Mouse (Mus musculus) lung, embryonic 16.5 days (tissue): ENCODE results near the gene Cacng3. TPM values are rescaled to one million over a fixed set of nuclear protein-coding genes. Genes with fewer than 3 reads are reported as not detected.

ENCODE experiments used
- ATAC-seq: fragments of 200-750 bp; cut with Nextera tagmentation; 2 replicates; pipeline ENCODE4 v1.8.0; 2017; ENCODE audit warnings: low read depth, mild to moderate bottlenecking, moderate library complexity
- H3K27ac ChIP-seq: fragments of 300-500 bp; sonication (generic); 2 replicates; pipeline ENCODE4 v1.5.1; 2014; ENCODE audit warnings: mild to moderate bottlenecking, control low read depth, low read length
- H3K27me3 ChIP-seq: fragments of 300-500 bp; sonication (generic); 2 replicates; pipeline ENCODE4 v1.6.1; 2014; ENCODE audit warnings: low read depth, low read length, mixed read lengths; ENCODE audit not compliant: control insufficient read depth, insufficient read depth
- H3K36me3 ChIP-seq: fragments of 300-500 bp; sonication (generic); 2 replicates; pipeline ENCODE4 v1.6.1; 2014; ENCODE audit warnings: low read length; ENCODE audit not compliant: control insufficient read depth, insufficient read depth
- H3K4me1 ChIP-seq: fragments of 300-500 bp; sonication (generic); replicated peaks from 2 replicates; pipeline ENCODE4 v1.6.1; 2014; ENCODE audit warnings: low read length, mixed read lengths; ENCODE audit not compliant: control insufficient read depth, insufficient read depth
- H3K4me2 ChIP-seq: fragments of 300-500 bp; sonication (generic); 2 replicates; pipeline ENCODE4 v1.6.1; 2014; ENCODE audit warnings: low read depth, low read length, control low read depth
- H3K4me3 ChIP-seq: fragments of 300-500 bp; sonication (generic); 2 replicates; pipeline ENCODE4 v1.5.1; 2014; ENCODE audit warnings: mild to moderate bottlenecking, low read length, control low read depth
- H3K9ac ChIP-seq: fragments of 300-500 bp; sonication (generic); 2 replicates; pipeline ENCODE4 v1.6.1; 2014; ENCODE audit warnings: low read length, control low read depth
- H3K9me3 ChIP-seq: fragments of 300-500 bp; sonication (generic); 2 replicates; pipeline ENCODE4 v1.6.1; 2016; ENCODE audit warnings: low read length; ENCODE audit not compliant: control insufficient read depth
- WGBS: fragments of 180-500 bp; shearing (Covaris S2); extraction: QIAGEN DNeasy Blood & Tissue Kit; methylation state at CpG from one replicate; pipeline ENCODE4 v1.1.7; 2014; 5-methylcytosine and 5-hydroxymethylcytosine counted together
- polyA plus RNA-seq: library from polyadenylated mRNA; unstranded; fragments of >200 nt; fragmentation: Nextera tagmentation; extraction: Ambion mirVana; gene quantifications from 2 replicates; pipeline ENCODE4 v1.2.1, GENCODE M21; 2015

The Cacng3 gene
- polyA plus RNA-seq, 1 experiment from 2014 or later: 0.14 TPM

GRCm38 (mm10) chr7:122701751-122702150, 31.5 kb downstream of the Cacng3 start:
- Histone ChIP-seq H3K4me3 (no peak overlapping the region), H3K36me3 (no peaks in the 10 kb centered on the region), H3K4me2 (no peak overlapping the region), H3K9me3 (no peaks in the 10 kb centered on the region), H3K27me3 (no peaks in the 10 kb centered on the region), H3K27ac (no peak overlapping the region), H3K9ac (no peak overlapping the region), H3K4me1 (0 out of 2 replicates have a peak, but pooled peaks cover 2% of the 10 kb centered on the region)
- 42% methylated on average over 5 of the region's 5 CpGs for WGBS
- ATAC-seq: peak; percentile 98

- 0 out of 2 replicates have a peak, but pooled peaks cover 2% of the 10 kb centered on the region for H3K4me1 ChIP-seq
- H3K27ac ChIP-seq: no peak overlapping the region
- no peak overlapping the region for H3K4me3 ChIP-seq
- no peaks in the 10 kb centered on the region for H3K36me3 ChIP-seq
- H3K27me3 ChIP-seq: no peaks in the 10 kb centered on the region
- ATAC-seq: no peak
- H3K9ac ChIP-seq: no peak overlapping the region
- 50% methylated on average over 4 of the region's 4 CpGs for WGBS
- H3K9me3 ChIP-seq: no peaks in the 10 kb centered on the region
- H3K4me2 ChIP-seq: no peak overlapping the region
These were observed 32.2 kb downstream of the Cacng3 start for GRCm38 (mm10) chr7:122702443-122702842.

- no peak overlapping the region for H3K4me3 ChIP-seq
- 33% methylated on average over 5 of the region's 5 CpGs for WGBS
- no peak for ATAC-seq
- 0 out of 2 replicates have a peak, but pooled peaks cover 2% of the 10 kb centered on the region for H3K4me1 ChIP-seq
- H3K27ac ChIP-seq: no peak overlapping the region
- H3K4me2 ChIP-seq: no peak overlapping the region
- no peaks in the 10 kb centered on the region for H3K9me3 ChIP-seq
- H3K36me3 ChIP-seq: no peaks in the 10 kb centered on the region
- H3K27me3 ChIP-seq: no peaks in the 10 kb centered on the region
- H3K9ac ChIP-seq: no peak overlapping the region
These were observed 36.4 kb downstream of the Cacng3 start for GRCm38 (mm10) chr7:122706736-122707135.

- no peaks in the 10 kb centered on the region for H3K36me3 ChIP-seq
- no peak overlapping the region for H3K9ac ChIP-seq
- H3K9me3 ChIP-seq: no peaks in the 10 kb centered on the region
- H3K4me2 ChIP-seq: no peak overlapping the region
- no peaks in the 10 kb centered on the region for H3K27me3 ChIP-seq
- WGBS: 47% methylated on average over 3 of the region's 3 CpGs
- no peak overlapping the region for H3K27ac ChIP-seq
- no peak for ATAC-seq
- no peaks in the 10 kb centered on the region for H3K4me1 ChIP-seq
- no peak overlapping the region for H3K4me3 ChIP-seq
These were observed 46.0 kb downstream of the Cacng3 start for GRCm38 (mm10) chr7:122716299-122716698.

GRCm38 (mm10) chr7:122718540-122718939, 48.2 kb downstream of the Cacng3 start:
- no peak overlapping the region for H3K4me2 ChIP-seq
- WGBS: 88% methylated on average over 4 of the region's 4 CpGs
- no peak overlapping the region for H3K9ac ChIP-seq
- H3K4me1 ChIP-seq: no peaks in the 10 kb centered on the region
- no peaks in the 10 kb centered on the region for H3K9me3 ChIP-seq
- H3K36me3 ChIP-seq: no peaks in the 10 kb centered on the region
- H3K27me3 ChIP-seq: no peaks in the 10 kb centered on the region
- ATAC-seq: no peak
- no peak overlapping the region for H3K27ac ChIP-seq
- H3K4me3 ChIP-seq: no peak overlapping the region

- Histone ChIP-seq H3K4me1 (no peaks in the 10 kb centered on the region), H3K4me2 (no peak overlapping the region), H3K9ac (no peak overlapping the region), H3K36me3 (no peaks in the 10 kb centered on the region), H3K9me3 (no peaks in the 10 kb centered on the region), H3K4me3 (no peak overlapping the region), H3K27me3 (no peaks in the 10 kb centered on the region), H3K27ac (peak overlapping the region; percentile 22; the same call in 1 of the 2 replicates)
- ATAC-seq: peak; percentile 51; the same call in 1 of the 2 replicates
- WGBS: 32% methylated on average over 5 of the region's 5 CpGs
These were observed 53.1 kb downstream of the Cacng3 start for GRCm38 (mm10) chr7:122723358-122723876.

GRCm38 (mm10) chr7:122726376-122726775, 56.1 kb downstream of the Cacng3 start:
- H3K9me3 ChIP-seq: no peaks in the 10 kb centered on the region
- no peaks in the 10 kb centered on the region for H3K27me3 ChIP-seq
- ATAC-seq: no peak
- 63% methylated on average over 2 of the region's 2 CpGs for WGBS
- H3K36me3 ChIP-seq: no peaks in the 10 kb centered on the region
- H3K4me1 ChIP-seq: no peaks in the 10 kb centered on the region
- H3K4me3 ChIP-seq: no peak overlapping the region
- no peak overlapping the region for H3K27ac ChIP-seq
- no peak overlapping the region for H3K4me2 ChIP-seq
- H3K9ac ChIP-seq: no peak overlapping the region

GRCm38 (mm10) chr7:122728186-122728585, 57.9 kb downstream of the Cacng3 start:
- no peak for ATAC-seq
- Histone ChIP-seq H3K4me2 (no peak overlapping the region), H3K27ac (no peak overlapping the region), H3K4me3 (no peak overlapping the region), H3K9me3 (no peaks in the 10 kb centered on the region), H3K36me3 (no peaks in the 10 kb centered on the region), H3K9ac (no peak overlapping the region), H3K4me1 (no peaks in the 10 kb centered on the region), H3K27me3 (no peaks in the 10 kb centered on the region)
- WGBS: 89% methylated on average over 8 of the region's 8 CpGs

- ATAC-seq: no peak
- no peaks in the 10 kb centered on the region for H3K27me3 ChIP-seq
- no peaks in the 10 kb centered on the region for H3K4me1 ChIP-seq
- H3K9me3 ChIP-seq: no peaks in the 10 kb centered on the region
- no peak overlapping the region for H3K27ac ChIP-seq
- 25% methylated on average over 7 of the region's 7 CpGs for WGBS
- H3K4me3 ChIP-seq: no peak overlapping the region
- H3K36me3 ChIP-seq: no peaks in the 10 kb centered on the region
- no peak overlapping the region for H3K9ac ChIP-seq
- H3K4me2 ChIP-seq: no peak overlapping the region
These were observed 58.6 kb downstream of the Cacng3 start for GRCm38 (mm10) chr7:122728846-122729245.

- H3K27me3 ChIP-seq: no peaks in the 10 kb centered on the region
- H3K4me1 ChIP-seq: no peaks in the 10 kb centered on the region
- H3K4me3 ChIP-seq: no peak overlapping the region
- WGBS: 67% methylated on average over 11 of the region's 11 CpGs
- no peak overlapping the region for H3K9ac ChIP-seq
- no peak overlapping the region for H3K4me2 ChIP-seq
- H3K27ac ChIP-seq: no peak overlapping the region
- H3K9me3 ChIP-seq: no peaks in the 10 kb centered on the region
- H3K36me3 ChIP-seq: no peaks in the 10 kb centered on the region
- ATAC-seq: no peak
These were observed 65.0 kb downstream of the Cacng3 start for GRCm38 (mm10) chr7:122735323-122735722.
